Mouse (Mus musculus) liver, embryonic 14.5 days (tissue): Measurements from ENCODE around the gene Tmem52. TPM values are rescaled to one million over a fixed set of nuclear protein-coding genes. Genes with fewer than 3 reads are reported as not detected.
A peak's percentile ranks its signal among the peaks of the same experiment; 100 is the strongest.
"Not testable (repeated sequence)": the region's sequence is repeated elsewhere in the genome, so short reads cannot be mapped to it uniquely, and the experiment has no call there.

ENCODE experiments used
- ATAC-seq: fragments of 200-750 bp; cut with Nextera tagmentation; 2 replicates; pipeline ENCODE4 v1.8.0; 2017; ENCODE audit warnings: moderate number of reproducible peaks, mild to moderate bottlenecking, moderate library complexity; ENCODE audit not compliant: insufficient read depth
- DNase-seq, 3 experiments: peaks; one replicate each; pipeline ENCODE4 v3.0.0-alpha.2; 2012 to 2013; ENCODE audit warnings: low read depth in 3 of 3, low spot score in 3 of 3
- H3K27ac ChIP-seq: fragments of 300-500 bp; sonication (generic); 2 replicates; pipeline ENCODE4 v1.5.1; 2014; ENCODE audit warnings: moderate library complexity, mild to moderate bottlenecking, control low read depth, inconsistent platforms
- H3K27me3 ChIP-seq: fragments of 300-500 bp; sonication (generic); 2 replicates; pipeline ENCODE4 v1.6.1; 2014; ENCODE audit warnings: mild to moderate bottlenecking, low read length, moderate library complexity; ENCODE audit not compliant: control insufficient read depth, insufficient read depth
- H3K36me3 ChIP-seq: fragments of 300-500 bp; sonication (generic); replicated peaks from 2 replicates; pipeline ENCODE4 v1.6.1; 2014; ENCODE audit warnings: low read depth; ENCODE audit not compliant: control insufficient read depth, insufficient read depth
- H3K4me1 ChIP-seq, 2 experiments: fragments of 200-500 bp in 1 of 2; fragments of 300-500 bp in 1 of 2; sonication (generic) in 1 of 2; replicated peaks; 2 replicates each; pipeline ENCODE4 v1.6.1; 2012 to 2014; ENCODE audit warnings: antibody characterized with exemption in 1 of 2, inconsistent platforms in 1 of 2, low read length in 1 of 2; ENCODE audit not compliant: control insufficient read depth in 2 of 2, insufficient read depth in 2 of 2
- H3K4me2 ChIP-seq: fragments of 300-500 bp; sonication (generic); 2 replicates; pipeline ENCODE4 v1.6.1; 2014; ENCODE audit warnings: low read depth, mild to moderate bottlenecking, control low read depth, moderate library complexity
- H3K4me3 ChIP-seq, 2 experiments: fragments of 200-500 bp in 1 of 2; fragments of 300-500 bp in 1 of 2; sonication (generic) in 1 of 2; 2 replicates each; pipeline ENCODE4 v1.5.1; 2012 to 2014; ENCODE audit warnings: low read depth in 2 of 2, low read length in 2 of 2, mild to moderate bottlenecking in 2 of 2, control low read depth in 1 of 2, inconsistent platforms in 1 of 2, moderate library complexity in 1 of 2; ENCODE audit not compliant: insufficient read depth in 1 of 2
- H3K9ac ChIP-seq: fragments of 300-500 bp; sonication (generic); replicated peaks from 2 replicates; pipeline ENCODE4 v1.6.1; 2014; ENCODE audit warnings: mild to moderate bottlenecking, control low read depth, moderate library complexity
- H3K9me3 ChIP-seq: fragments of 300-500 bp; sonication (generic); 2 replicates; pipeline ENCODE4 v1.6.1; 2016; ENCODE audit warnings: low read length, mixed read lengths; ENCODE audit not compliant: control insufficient read depth
- CTCF ChIP-seq: IDR thresholded peaks from 2 replicates; pipeline ENCODE4 v1.5.1; 2016; ENCODE audit warnings: antibody characterized with exemption, low read depth, control low read depth
- EP300 ChIP-seq: IDR thresholded peaks from 2 replicates; pipeline ENCODE4 v1.6.1; 2016; ENCODE audit warnings: antibody characterized with exemption, low read depth
- WGBS: fragments of 180-500 bp; shearing (Covaris S2); extraction: QIAGEN DNeasy Blood & Tissue Kit; methylation state at CpG from one replicate; pipeline ENCODE4 v1.1.7; 2014; ENCODE audit not compliant: insufficient replicate concordance; 5-methylcytosine and 5-hydroxymethylcytosine counted together
- polyA plus RNA-seq, 2 experiments: library from polyadenylated mRNA; depleted of rRNA in 1 of 2; stranded (reverse) in 1 of 2; unstranded in 1 of 2; fragments of >200 nt; fragmentation: Nextera tagmentation in 1 of 2; extraction: Ambion mirVana in 1 of 2; gene quantifications; 2 replicates each; pipeline versions ENCODE4 v1.2.1 to v1.2.3; 2012 to 2014

The Tmem52 gene
- polyA plus RNA-seq (2012; rRNA removed) (not detected in 2 replicates), polyA plus RNA-seq (2014; fragmentation: Nextera tagmentation; extraction: Ambion mirVana) (not detected in 2 replicates)

GRCm38 (mm10) chr4:155468952-155469351, at the start of gene Tmem52:
Gene Tmem52, plus strand, starts transcription at chr4:155469114.
- Histone ChIP-seq H3K4me2 (peak within 1 kb of the TSS; percentile 62), H3K36me3 (no peaks in the 10 kb centered on the region), H3K4me1 (no peaks in the 10 kb centered on the region), H3K27ac (no peak within 1 kb of the TSS), H3K27me3 (no peaks in the 10 kb centered on the region; the same call in 1 of the 2 replicates), H3K4me3 (peak within 1 kb of the TSS; percentile 4 to 30; a peak in 3 of 4 replicates), H3K9me3 (no peaks in the 10 kb centered on the region), H3K9ac (no peak within 1 kb of the TSS)
- peak in 2 of 3 experiments; percentile 28 to 41 for DNase-seq
- 11% methylated on average over 21 of the region's 21 CpGs for WGBS
- TF ChIP-seq CTCF (no peak), EP300 (no peak)
- ATAC-seq, result peak; percentile 35; the same call in 1 of the 2 replicates

GRCm38 (mm10) chr4:155420137-155420536, 48.8 kb upstream of the Tmem52 start:
- 60% methylated on average over 3 of the region's 3 CpGs for WGBS
- no peak for ATAC-seq

GRCm38 (mm10) chr4:155421412-155422370, 47.2 kb upstream of the Tmem52 start:
- H3K27ac ChIP-seq, DNase-seq, H3K36me3 ChIP-seq, H3K4me1 ChIP-seq, H3K9me3 ChIP-seq, H3K4me3 ChIP-seq, H3K27me3 ChIP-seq, H3K9ac ChIP-seq, ATAC-seq, H3K4me2 ChIP-seq: not testable (repeated sequence)
- WGBS, result 68% methylated on average over 20 of the region's 30 CpGs

More at GRCm38 (mm10) chr4:155420137-155420536, 48.8 kb upstream of the Tmem52 start:
- no peak for TF ChIP-seq EP300
- TF ChIP-seq CTCF, result no peak
- Histone ChIP-seq H3K9me3 (no peaks in the 10 kb centered on the region), H3K4me2 (no peak overlapping the region), H3K36me3 (no peaks in the 10 kb centered on the region), H3K27me3 (no peaks in the 10 kb centered on the region), H3K4me1 (no peaks in the 10 kb centered on the region), H3K4me3 (no peak overlapping the region), H3K9ac (no peak overlapping the region), H3K27ac (no peak overlapping the region)
- DNase-seq, result no peak

GRCm38 (mm10) chr4:155423988-155424387, 44.9 kb upstream of the Tmem52 start:
- Histone ChIP-seq H3K4me1 (no peaks in the 10 kb centered on the region), H3K4me3 (no peak overlapping the region), H3K27ac (no peak overlapping the region), H3K9ac (no peak overlapping the region), H3K27me3 (no peaks in the 10 kb centered on the region), H3K36me3 (no peaks in the 10 kb centered on the region), H3K4me2 (no peak overlapping the region), H3K9me3 (no peaks in the 10 kb centered on the region)
- DNase-seq (no peak), ATAC-seq (no peak)
- 54% methylated on average over 5 of the region's 5 CpGs for WGBS
- TF ChIP-seq EP300 (no peak), CTCF (no peak)

- WGBS, result 51% methylated on average over 6 of the region's 6 CpGs
- Histone ChIP-seq H3K9ac (no peak overlapping the region), H3K4me3 (no peak overlapping the region)
Measured at GRCm38 (mm10) chr4:155426272-155426671, 42.6 kb upstream of the Tmem52 start.

More at GRCm38 (mm10) chr4:155426272-155426671, 42.6 kb upstream of the Tmem52 start:
- Histone ChIP-seq H3K27ac (no peak overlapping the region), H3K4me1 (no peaks in the 10 kb centered on the region), H3K36me3 (no peaks in the 10 kb centered on the region), H3K9me3 (no peaks in the 10 kb centered on the region), H3K4me2 (no peak overlapping the region), H3K27me3 (no peaks in the 10 kb centered on the region)
- ATAC-seq (no peak), DNase-seq (no peak)
- no peak for TF ChIP-seq EP300
- TF ChIP-seq CTCF, result no peak
